Mouse (Mus musculus): ENCODE data around the gene Creg2. TPM values are rescaled to one million over a fixed set of nuclear protein-coding genes. Genes with fewer than 3 reads are reported as not detected.

Creg2 gene
- polyA plus RNA-seq, 1 experiment from 2014 or later = 0.29 TPM

DNA sequence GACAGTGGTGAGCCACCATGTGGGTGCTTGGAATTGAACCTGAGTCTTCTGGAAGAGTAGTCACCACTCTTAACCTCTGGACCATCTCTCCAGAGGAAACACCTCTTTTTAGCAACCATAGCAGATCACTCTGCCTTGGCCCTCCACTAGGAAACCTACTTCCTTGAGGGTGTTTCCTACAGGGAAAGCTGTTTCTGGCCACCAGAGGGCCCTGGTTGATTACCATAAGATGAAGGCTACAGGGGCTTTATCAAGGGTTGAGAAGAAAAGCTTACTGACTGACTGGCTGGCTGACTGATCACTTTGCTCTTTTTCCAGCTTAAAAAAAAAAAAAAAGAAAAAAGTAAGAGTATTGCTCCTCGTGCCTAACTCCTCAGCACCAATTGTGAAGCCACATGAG, 34.6 kb upstream of the Creg2 start:
- H3K36me3 ChIP-seq (ENCODE audit: control insufficient read depth, insufficient read depth, low read length) = no peaks in the 10 kb centered on the region
- peak; percentile 82 for ATAC-seq (ENCODE audit: low read depth)

DNA sequence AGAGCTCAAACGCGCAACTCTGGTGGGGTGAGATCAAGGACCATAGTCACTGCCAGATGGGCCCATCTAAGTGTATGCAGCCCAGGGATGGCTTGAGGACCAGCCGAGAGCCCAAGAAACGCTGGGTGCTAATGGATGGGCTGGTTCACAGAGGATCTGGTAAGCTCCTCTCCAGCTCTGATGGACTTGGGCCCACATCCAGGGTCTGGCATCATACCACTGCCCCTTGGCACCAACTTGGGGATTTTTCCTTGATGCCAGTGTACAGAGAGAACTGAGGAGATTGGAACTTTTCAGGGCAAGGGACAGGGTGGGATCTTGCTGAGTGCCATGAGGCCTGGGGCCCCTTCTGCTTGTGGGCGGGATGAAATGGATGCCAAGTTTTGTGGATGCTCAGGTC, 30.4 kb upstream of the Creg2 start:
- Histone ChIP-seq H3K4me3 (ENCODE audit: low read depth, low read length) (no peak overlapping the region), H3K27ac (replicated peaks; ENCODE audit: low read depth, low read length) (no peak overlapping the region), H3K27me3 (replicated peaks; ENCODE audit: control insufficient read depth, insufficient read depth, low read length) (no peaks in the 10 kb centered on the region), H3K4me2 (ENCODE audit: low read depth, low read length) (no peak overlapping the region), H3K9ac (ENCODE audit: low read depth, low read length) (no peak overlapping the region), H3K36me3 (ENCODE audit: control insufficient read depth, insufficient read depth, low read length) (no peaks in the 10 kb centered on the region), H3K4me1 (ENCODE audit: control insufficient read depth, insufficient read depth, low read length) (no peaks in the 10 kb centered on the region; the same call in 1 of the 2 replicates), H3K9me3 (ENCODE audit: control insufficient read depth, low read length) (no peaks in the 10 kb centered on the region)
- ATAC-seq (ENCODE audit: low read depth) (no peak), DNase-seq (ENCODE audit: low spot score) (no peak)
- WGBS = 83% methylated on average over 5 of the region's 5 CpGs

More for the DNA sequence above, 34.6 kb upstream of the Creg2 start:
- Histone ChIP-seq H3K9me3 (ENCODE audit: control insufficient read depth, low read length) (no peaks in the 10 kb centered on the region), H3K9ac (ENCODE audit: low read depth, low read length) (no peak overlapping the region), H3K4me1 (ENCODE audit: control insufficient read depth, insufficient read depth, low read length) (no peaks in the 10 kb centered on the region; the same call in 1 of the 2 replicates), H3K27me3 (replicated peaks; ENCODE audit: control insufficient read depth, insufficient read depth, low read length) (no peaks in the 10 kb centered on the region; the same call in 1 of the 2 replicates), H3K27ac (replicated peaks; ENCODE audit: low read depth, low read length) (no peak overlapping the region), H3K4me2 (ENCODE audit: low read depth, low read length) (no peak overlapping the region), H3K4me3 (ENCODE audit: low read depth, low read length) (no peak overlapping the region)
- WGBS = 0% methylated on average over 1 of the region's 1 CpGs
- peak; percentile 93 for DNase-seq (ENCODE audit: low spot score)

GRCm38 (mm10) chr1:39680546-39680945, 29.3 kb upstream of the Creg2 start:
- ATAC-seq (ENCODE audit: low read depth) = no peak
- 67% methylated on average over 6 of the region's 6 CpGs for WGBS
- Histone ChIP-seq H3K36me3 (ENCODE audit: control insufficient read depth, insufficient read depth, low read length) (no peaks in the 10 kb centered on the region), H3K9ac (ENCODE audit: low read depth, low read length) (no peak overlapping the region), H3K27me3 (replicated peaks; ENCODE audit: control insufficient read depth, insufficient read depth, low read length) (no peaks in the 10 kb centered on the region), H3K4me2 (ENCODE audit: low read depth, low read length) (no peak overlapping the region), H3K27ac (replicated peaks; ENCODE audit: low read depth, low read length) (no peak overlapping the region), H3K4me1 (ENCODE audit: control insufficient read depth, insufficient read depth, low read length) (no peaks in the 10 kb centered on the region), H3K9me3 (ENCODE audit: control insufficient read depth, low read length) (no peaks in the 10 kb centered on the region), H3K4me3 (ENCODE audit: low read depth, low read length) (no peak overlapping the region)
- DNase-seq (ENCODE audit: low spot score) = no peak

GRCm38 (mm10) chr1:39678883-39679282, 27.6 kb upstream of the Creg2 start:
- WGBS = 56% methylated on average over 8 of the region's 8 CpGs
- peak; percentile 65 for ATAC-seq (ENCODE audit: low read depth)
- H3K27me3 ChIP-seq (replicated peaks; ENCODE audit: control insufficient read depth, insufficient read depth, low read length) = no peaks in the 10 kb centered on the region

DNA sequence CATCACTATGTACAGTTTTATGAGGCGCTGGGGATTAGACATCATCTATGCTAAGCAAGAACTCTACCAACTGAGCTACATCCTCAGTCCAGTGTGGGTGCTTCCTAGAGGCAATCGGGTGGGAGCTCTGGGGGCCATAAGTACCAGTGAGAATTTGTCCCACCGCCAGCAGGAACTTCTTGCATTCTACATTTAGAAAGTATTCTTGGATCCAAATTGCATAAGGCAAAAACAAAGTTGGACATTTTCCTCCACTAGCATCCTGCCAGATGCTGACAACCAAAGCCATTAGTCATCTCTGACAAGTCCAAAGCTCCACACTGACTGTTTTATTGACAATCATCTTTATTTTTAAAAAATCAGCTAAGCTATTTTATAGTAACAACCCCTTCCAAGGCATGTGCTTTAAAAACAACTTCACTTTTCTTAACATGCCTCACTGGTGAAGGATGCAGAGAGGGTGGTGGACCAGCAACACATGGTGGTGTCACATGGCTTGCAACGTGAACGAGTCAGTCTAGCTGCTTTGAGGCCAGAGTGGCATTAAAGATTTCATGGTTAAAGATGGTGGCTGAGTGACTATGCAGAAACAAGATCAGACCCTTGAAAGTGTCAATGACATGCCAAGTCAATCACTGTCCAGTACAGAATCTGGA, 25.1 kb upstream of the Creg2 start:
- 80% methylated on average over 5 of the region's 5 CpGs for WGBS

More at GRCm38 (mm10) chr1:39678883-39679282, 27.6 kb upstream of the Creg2 start:
- no peaks in the 10 kb centered on the region for H3K36me3 ChIP-seq (ENCODE audit: control insufficient read depth, insufficient read depth, low read length)
- H3K9ac ChIP-seq (ENCODE audit: low read depth, low read length) = no peak overlapping the region
- no peak overlapping the region for H3K27ac ChIP-seq (replicated peaks; ENCODE audit: low read depth, low read length)
- no peak for DNase-seq (ENCODE audit: low spot score)
- no peak overlapping the region for H3K4me3 ChIP-seq (ENCODE audit: low read depth, low read length)
- no peaks in the 10 kb centered on the region for H3K4me1 ChIP-seq (ENCODE audit: control insufficient read depth, insufficient read depth, low read length)
- H3K4me2 ChIP-seq (ENCODE audit: low read depth, low read length) = no peak overlapping the region
- no peaks in the 10 kb centered on the region for H3K9me3 ChIP-seq (ENCODE audit: control insufficient read depth, low read length)

DNA sequence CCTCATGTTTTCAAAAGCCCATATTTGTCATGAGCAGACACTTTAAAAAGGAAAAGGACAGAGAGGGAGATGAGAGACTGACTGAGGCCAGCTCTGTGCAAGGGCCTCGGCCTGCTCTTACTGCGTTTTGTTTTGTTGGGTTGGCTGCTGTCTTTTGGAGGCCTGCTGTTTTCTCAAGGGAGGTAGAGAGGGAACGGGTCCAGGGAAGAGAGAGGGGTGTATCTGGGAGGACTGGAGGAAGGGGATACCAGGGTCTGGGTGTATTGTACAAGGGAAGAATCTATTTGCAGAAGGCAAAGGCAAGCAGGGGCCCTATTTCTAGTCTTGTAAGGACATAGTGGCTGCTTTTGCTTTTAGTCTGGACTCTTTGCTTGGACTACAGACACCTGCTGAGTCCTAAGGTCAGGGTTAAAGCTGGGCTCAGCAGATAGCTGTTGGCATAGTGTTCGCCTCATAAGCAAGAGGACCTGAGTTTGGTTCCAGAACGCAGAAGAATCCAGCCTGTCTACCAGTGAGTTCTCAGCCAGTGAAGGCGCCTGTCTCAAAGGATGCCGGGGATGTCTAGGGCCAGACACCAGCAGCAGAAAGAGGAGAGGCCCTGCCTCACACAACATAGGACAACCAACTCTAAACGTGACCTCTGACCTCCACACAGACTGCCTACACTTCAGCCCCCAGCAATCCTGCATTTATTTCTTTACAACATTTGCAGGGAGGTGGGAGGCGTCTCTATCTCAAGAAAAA, 21.3 kb upstream of the Creg2 start:
- ATAC-seq (ENCODE audit: low read depth) = no peak
- no peaks in the 10 kb centered on the region for H3K27me3 ChIP-seq (replicated peaks; ENCODE audit: control insufficient read depth, insufficient read depth, low read length)

More for the DNA sequence above, 25.1 kb upstream of the Creg2 start:
- no peak for ATAC-seq (ENCODE audit: low read depth)
- Histone ChIP-seq H3K9me3 (ENCODE audit: control insufficient read depth, low read length) (no peaks in the 10 kb centered on the region), H3K36me3 (ENCODE audit: control insufficient read depth, insufficient read depth, low read length) (no peaks in the 10 kb centered on the region), H3K9ac (ENCODE audit: low read depth, low read length) (no peak overlapping the region), H3K4me1 (ENCODE audit: control insufficient read depth, insufficient read depth, low read length) (no peaks in the 10 kb centered on the region), H3K27ac (replicated peaks; ENCODE audit: low read depth, low read length) (no peak overlapping the region), H3K4me3 (ENCODE audit: low read depth, low read length) (no peak overlapping the region), H3K27me3 (replicated peaks; ENCODE audit: control insufficient read depth, insufficient read depth, low read length) (no peaks in the 10 kb centered on the region), H3K4me2 (ENCODE audit: low read depth, low read length) (no peak overlapping the region)
- DNase-seq (ENCODE audit: low spot score) = no peak

DNA sequence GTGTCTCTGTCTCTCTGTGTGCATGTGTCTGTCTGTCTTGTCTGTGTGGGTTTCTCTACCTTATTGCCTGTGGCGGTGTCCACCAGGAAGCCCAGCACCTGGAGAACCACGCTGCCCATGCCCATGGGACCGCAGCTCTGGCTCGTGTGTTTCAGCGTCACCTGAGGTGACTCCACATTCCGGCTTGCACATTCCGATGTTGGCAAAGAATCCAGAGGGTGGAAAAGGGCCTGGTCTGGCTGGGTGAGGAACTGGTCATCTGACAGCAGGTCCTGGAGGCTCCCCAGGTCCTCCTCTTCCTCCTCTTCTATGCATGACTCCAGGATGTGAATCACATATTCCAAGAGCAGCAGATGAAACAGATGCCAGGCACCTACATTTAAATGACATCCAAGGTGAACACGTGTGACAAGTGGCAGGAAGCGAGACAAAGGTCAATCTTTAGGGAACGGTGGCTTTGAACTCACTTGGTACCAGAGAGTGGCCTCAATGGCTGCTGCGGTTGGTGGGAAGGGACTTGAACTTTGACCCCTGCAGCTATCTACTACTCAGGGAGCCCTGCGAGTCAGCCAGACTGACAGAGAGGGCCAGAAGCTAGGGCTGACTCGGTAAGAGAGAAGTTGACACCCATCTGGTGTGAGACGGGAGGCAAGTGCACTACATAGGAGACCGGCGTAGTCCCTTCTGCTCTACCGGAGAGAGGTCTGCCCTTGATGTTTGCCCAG, 19.1 kb upstream of the Creg2 start:
- no peak for ATAC-seq (ENCODE audit: low read depth)
- Histone ChIP-seq H3K4me3 (ENCODE audit: low read depth, low read length) (no peak overlapping the region), H3K4me1 (ENCODE audit: control insufficient read depth, insufficient read depth, low read length) (no peaks in the 10 kb centered on the region), H3K27me3 (replicated peaks; ENCODE audit: control insufficient read depth, insufficient read depth, low read length) (no peaks in the 10 kb centered on the region), H3K9ac (ENCODE audit: low read depth, low read length) (no peak overlapping the region), H3K9me3 (ENCODE audit: control insufficient read depth, low read length) (0 out of 2 replicates have a peak, but pooled peaks cover 3% of the 10 kb centered on the region), H3K36me3 (ENCODE audit: control insufficient read depth, insufficient read depth, low read length) (no peaks in the 10 kb centered on the region), H3K4me2 (ENCODE audit: low read depth, low read length) (no peak overlapping the region), H3K27ac (replicated peaks; ENCODE audit: low read depth, low read length) (no peak overlapping the region)
- no peak for DNase-seq (ENCODE audit: low spot score)
- WGBS = 85% methylated on average over 17 of the region's 17 CpGs

More for the DNA sequence above, 21.3 kb upstream of the Creg2 start:
- Histone ChIP-seq H3K4me2 (ENCODE audit: low read depth, low read length) (no peak overlapping the region), H3K36me3 (ENCODE audit: control insufficient read depth, insufficient read depth, low read length) (no peaks in the 10 kb centered on the region), H3K4me3 (ENCODE audit: low read depth, low read length) (no peak overlapping the region), H3K4me1 (ENCODE audit: control insufficient read depth, insufficient read depth, low read length) (no peaks in the 10 kb centered on the region), H3K27ac (replicated peaks; ENCODE audit: low read depth, low read length) (no peak overlapping the region), H3K9ac (ENCODE audit: low read depth, low read length) (no peak overlapping the region), H3K9me3 (ENCODE audit: control insufficient read depth, low read length) (0 out of 2 replicates have a peak, but pooled peaks cover 3% of the 10 kb centered on the region)
- 80% methylated on average over 9 of the region's 9 CpGs for WGBS
- DNase-seq (ENCODE audit: low spot score) = no peak

GRCm38 (mm10) chr1:39666751-39667252, 15.5 kb upstream of the Creg2 start:
- H3K9me3 ChIP-seq (ENCODE audit: control insufficient read depth, low read length) = 0 out of 2 replicates have a peak, but pooled peaks cover 3% of the 10 kb centered on the region
- 0 out of 2 replicates have a peak, but pooled peaks have one; percentile 47 for ATAC-seq (ENCODE audit: low read depth)
- H3K4me3 ChIP-seq (ENCODE audit: low read depth, low read length) = no peak overlapping the region
- no peaks in the 10 kb centered on the region for H3K4me1 ChIP-seq (ENCODE audit: control insufficient read depth, insufficient read depth, low read length)
- no peaks in the 10 kb centered on the region for H3K36me3 ChIP-seq (ENCODE audit: control insufficient read depth, insufficient read depth, low read length)
- no peak overlapping the region for H3K9ac ChIP-seq (ENCODE audit: low read depth, low read length)
- H3K27me3 ChIP-seq (replicated peaks; ENCODE audit: control insufficient read depth, insufficient read depth, low read length) = no peaks in the 10 kb centered on the region
- no peak for DNase-seq (ENCODE audit: low spot score)
- WGBS = 73% methylated on average over 12 of the region's 12 CpGs
- H3K27ac ChIP-seq (replicated peaks; ENCODE audit: low read depth, low read length) = no peak overlapping the region
- H3K4me2 ChIP-seq (ENCODE audit: low read depth, low read length) = no peak overlapping the region

All from embryonic facial prominence, embryonic 14.5 days (tissue).